Mouse (Mus musculus) duodenum, adult 2 months (tissue): ENCODE measurements around the gene Olfr1097. TPM values are rescaled to one million over a fixed set of nuclear protein-coding genes. Genes with fewer than 3 reads are reported as not detected.

Experiments used
- polyA plus RNA-seq: library from polyadenylated mRNA; depleted of rRNA; stranded (reverse); fragments of >200 nt; gene quantifications from 2 replicates; pipeline ENCODE4 v1.2.3, GENCODE M21; 2012; ENCODE audit warnings: low replicate concordance; rRNA removed

The Olfr1097 gene
- polyA plus RNA-seq, result not detected in 2 replicates

GRCm38 (mm10) chr2:86892116-86892515, at the start of gene Olfr1097:
Gene Olfr1097 (minus strand): TSS chr2:86892216.

GRCm38 (mm10) chr2:86924445-86924844, 32.4 kb upstream of the Olfr1097 start, which contains the start of gene Olfr1098:
Gene Olfr1098 (minus strand): TSS chr2:86924545.

GRCm38 (mm10) chr2:86874702-86875101, 17.3 kb downstream of the Olfr1097 start, which contains the start of gene Gm13723:
Gene Gm13723 (minus strand): TSS chr2:86874802.

GRCm38 (mm10) chr2:86851596-86851995, 40.4 kb downstream of the Olfr1097 start, which contains the start of gene Olfr1095:
Gene Olfr1095 (minus strand): TSS chr2:86851696.

Other genes with a start within 250 kb of the Olfr1097 start
- not detected in 2 replicates for gene Olfr1085, start 230.2 kb downstream of the Olfr1097 start, polyA plus RNA-seq
- gene Olfr1086, start 212.1 kb downstream of the Olfr1097 start, polyA plus RNA-seq, result not detected in 2 replicates
- not detected in 2 replicates for gene Olfr1087, start 193.8 kb downstream of the Olfr1097 start, polyA plus RNA-seq
- gene Olfr1089, start 158.5 kb downstream of the Olfr1097 start, polyA plus RNA-seq, result not detected in 2 replicates
- not detected in 2 replicates for gene Olfr1090, start 133.2 kb downstream of the Olfr1097 start, polyA plus RNA-seq
- gene Olfr1093, start 109.7 kb downstream of the Olfr1097 start, polyA plus RNA-seq, result not detected in 2 replicates
- not detected in 2 replicates for gene Olfr141, start 82.2 kb downstream of the Olfr1097 start, polyA plus RNA-seq
- not detected in 2 replicates for gene Olfr1094, start 67.6 kb downstream of the Olfr1097 start, polyA plus RNA-seq
- gene Olfr1095, start 40.5 kb downstream of the Olfr1097 start, polyA plus RNA-seq, result not detected in 2 replicates
- gene Gm13723, start 17.4 kb downstream of the Olfr1097 start, polyA plus RNA-seq, result not detected in 2 replicates
- not detected in 2 replicates for gene Olfr1098, start 32.3 kb upstream of the Olfr1097 start, polyA plus RNA-seq
- not detected in 2 replicates for gene Olfr1099, start 68.5 kb upstream of the Olfr1097 start, polyA plus RNA-seq
- gene Olfr1100, start 87.7 kb upstream of the Olfr1097 start, polyA plus RNA-seq, result not detected in 2 replicates
- gene Olfr1101, start 99.0 kb upstream of the Olfr1097 start, polyA plus RNA-seq, result not detected in 2 replicates
- not detected in 2 replicates for gene Olfr1102, start 106.2 kb upstream of the Olfr1097 start, polyA plus RNA-seq
- not detected in 2 replicates for gene Olfr1104, start 134.9 kb upstream of the Olfr1097 start, polyA plus RNA-seq
- not detected in 2 replicates for gene Olfr1105, start 144.3 kb upstream of the Olfr1097 start, polyA plus RNA-seq
- not detected in 2 replicates for gene Olfr1106, start 160.1 kb upstream of the Olfr1097 start, polyA plus RNA-seq
- gene Olfr1107, start 183.6 kb upstream of the Olfr1097 start, polyA plus RNA-seq, result not detected in 2 replicates
- not detected in 2 replicates for gene Olfr1109, start 203.8 kb upstream of the Olfr1097 start, polyA plus RNA-seq
- not detected in 2 replicates for gene Olfr259, start 222.4 kb upstream of the Olfr1097 start, polyA plus RNA-seq
- gene Olfr1110, start 248.1 kb upstream of the Olfr1097 start, polyA plus RNA-seq, result not detected in 2 replicates